ENCODE assay signal across 8 mouse cellular contexts in the genomic region with DNA sequence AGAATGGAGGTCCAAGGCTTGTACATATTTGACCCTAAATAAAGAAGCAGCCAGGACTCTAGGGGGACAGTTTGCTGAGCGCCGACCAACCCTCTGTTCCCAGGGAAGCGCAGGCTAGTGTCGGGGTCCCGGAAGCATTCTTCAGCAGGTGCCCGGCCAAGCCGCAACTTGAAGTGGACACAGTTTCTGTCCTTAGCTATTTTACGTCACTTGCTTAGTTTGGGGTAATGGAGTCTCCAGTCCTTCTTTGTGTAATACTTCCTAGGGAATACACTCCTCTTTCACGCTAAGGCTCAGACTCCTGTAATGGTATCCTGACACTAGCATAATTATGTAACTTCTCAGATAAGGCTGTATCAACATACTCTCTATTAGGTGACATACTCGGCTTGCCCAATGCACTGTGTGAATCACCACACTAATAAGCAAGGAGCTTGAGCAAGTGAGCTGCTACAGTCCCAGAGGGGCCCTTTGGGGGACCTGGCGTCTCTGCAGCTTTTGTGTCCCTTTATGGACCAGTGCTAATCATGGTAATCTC. TPM values are rescaled to one million over a fixed set of nuclear protein-coding genes. Genes with fewer than 3 reads are reported as not detected.
DNase-seq lines count a peak whose midpoint lies in the region; ATAC-seq and TF ChIP-seq lines count a peak whose summit lies in the region.

No protein-coding gene starts in this region.

- no peak for TF ChIP-seq CTCF in cerebellum, adult 2 months (IDR thresholded peaks at IDR 0.05; ENCODE audit: borderline replicate concordance, insufficient read depth, low read depth, low read length)

- no peaks in the 10 kb centered on the region for H3K27me3 ChIP-seq in cerebellum, adult 2 months (ENCODE audit: control insufficient read depth, insufficient read depth, low read length)

- peaks cover 2% of the 10 kb centered on the region for H3K4me1 ChIP-seq in cerebellum, adult 2 months (ENCODE audit: control insufficient read depth, insufficient read depth, low read length)

- H3K4me3 ChIP-seq in cerebellum, adult 2 months (replicated peaks; ENCODE audit: insufficient read depth, low read depth, low read length) = peak overlapping the region; percentile 78

- peak; percentile 71 for ATAC-seq in granulocyte monocyte progenitor cell, adult 5-6 weeks (replicated peaks; ENCODE audit: poor library complexity, severe bottlenecking)
- peak; percentile 19 for ATAC-seq in megakaryocyte, adult 5-6 weeks (ENCODE audit: poor library complexity, severe bottlenecking)

- peak; percentile 19 to 35 for DNase-seq in right cerebral cortex, adult 2 months (ENCODE audit: low spot score in 2 of 2)
- no peak for DNase-seq in right cerebral cortex, adult 18-20 months
- peak; percentile 51 to 58 for DNase-seq in cerebellum, adult 2 months
- DNase-seq in kidney, postnatal 36 days = peak; percentile 12 to 38
- DNase-seq in testis, postnatal 14 days (ENCODE audit: low spot score) = peak; percentile 8
- no peak for DNase-seq in gastrocnemius, postnatal 10 days

- 5% methylated on average over 11 of the region's 11 CpGs for WGBS in cerebellum, adult 2 months

- TF ChIP-seq POLR2A in cerebellum, adult 2 months (IDR thresholded peaks at IDR 0.05; ENCODE audit: borderline replicate concordance, insufficient read depth, low read length) = no peak

- peak overlapping the region; percentile 74 for H3K27ac ChIP-seq in cerebellum, adult 2 months (ENCODE audit: insufficient read depth, low read length)

RNA-seq across cellular contexts. Expression of gene Lgalsl, which starts 0.8 kb away (rescaled TPM):
- 51.3 and 60.5 TPM in 2 replicates for polyA plus RNA-seq in cerebellum, adult 2 months (2012; rRNA removed)
- 4.4 and 8.2 TPM in 2 replicates for total RNA-seq in granulocyte monocyte progenitor cell, adult 5-6 weeks (2014; fragmentation: Nextera tagmentation)
- 5.9 and 7.2 TPM in 2 replicates for total RNA-seq in granulocyte monocyte progenitor cell, adult 5-6 weeks (2017)
- 2.2 and 3.6 TPM in 2 replicates for total RNA-seq in megakaryocyte, adult 5-6 weeks (2015)
- 1.4 and 2.8 TPM in 2 replicates for total RNA-seq in megakaryocyte, adult 5-6 weeks (2017)
- 10 to 100 TPM; 61.6 to 64.2 TPM for total RNA-seq in gastrocnemius, postnatal 10 days (2021)

Comparison
In these comparisons a context has a peak if more than half of its experiments do, and no peak if none do; other contexts are left out.
1. DNase-seq: peak in right cerebral cortex, adult 2 months (2 of 2), cerebellum, adult 2 months (2 of 2), kidney, postnatal 36 days (2 of 2) and testis, postnatal 14 days (single experiment); none in right cerebral cortex, adult 18-20 months (single experiment) and gastrocnemius, postnatal 10 days (single experiment).
2. RNA of gene Lgalsl, which starts 0.8 kb away (total RNA-seq): 61.6 to 64.2 TPM in gastrocnemius, postnatal 10 days; 4.4 to 8.2 TPM in granulocyte monocyte progenitor cell, adult 5-6 weeks and 1.4 to 3.6 TPM in megakaryocyte, adult 5-6 weeks; every median in the first group is over 4 times any median in the second.